Mouse (Mus musculus) heart, embryonic 10.5 days (tissue): ENCODE results near the gene Dcaf15. TPM values are rescaled to one million over a fixed set of nuclear protein-coding genes. Genes with fewer than 3 reads are reported as not detected.
A peak's percentile ranks its signal among the peaks of the same experiment; 100 is the strongest.

Source experiments
- DNase-seq: peaks from one replicate; pipeline ENCODE4 v3.0.0-alpha.2; 2017; ENCODE audit warnings: low spot score
- H3K27ac ChIP-seq: fragments of 300-500 bp; sonication (generic); 2 replicates; pipeline ENCODE4 v1.5.1; 2016; ENCODE audit warnings: mild to moderate bottlenecking
- H3K27me3 ChIP-seq: fragments of 300-500 bp; sonication (generic); 2 replicates; pipeline ENCODE4 v1.6.1; 2016; ENCODE audit warnings: mild to moderate bottlenecking; ENCODE audit not compliant: poor library complexity, insufficient read depth, severe bottlenecking
- H3K36me3 ChIP-seq: fragments of 300-500 bp; sonication (generic); 2 replicates; pipeline ENCODE4 v1.6.1; 2016; ENCODE audit warnings: mild to moderate bottlenecking, moderate library complexity
- H3K4me1 ChIP-seq: fragments of 300-500 bp; sonication (generic); 2 replicates; pipeline ENCODE4 v1.6.1; 2016; ENCODE audit warnings: mild to moderate bottlenecking
- H3K4me3 ChIP-seq: fragments of 300-500 bp; sonication (generic); 2 replicates; pipeline ENCODE4 v1.5.1; 2016; ENCODE audit warnings: mild to moderate bottlenecking, moderate library complexity
- H3K9me3 ChIP-seq: fragments of 300-500 bp; sonication (generic); 2 replicates; pipeline ENCODE4 v1.6.1; 2016; ENCODE audit warnings: mild to moderate bottlenecking, moderate library complexity
- WGBS: fragments of 180-500 bp; shearing (Covaris S2); methylation state at CpG from one replicate; pipeline ENCODE4 v1.1.7; 2016; 5-methylcytosine and 5-hydroxymethylcytosine counted together
- microRNA counts: library from miRNA; unstranded; fragments of <30 nt; microRNA quantifications from one replicate; lab custom pipeline; 2017
- microRNA-seq: library from miRNA; unstranded; fragments of <30 nt; microRNA quantifications from one replicate; pipeline ENCODE4, GENCODE M21; 2017
- polyA plus RNA-seq: library from polyadenylated mRNA; unstranded; fragments of >200 nt; fragmentation: Nextera tagmentation; extraction: Ambion mirVana; gene quantifications from 2 replicates; pipeline ENCODE4 v1.2.1, GENCODE M21; 2016

Gene Dcaf15
- polyA plus RNA-seq, 1 experiment from 2014 or later = 14.2 TPM

GRCm38 (mm10) chr8:84052746-84053145 is 51.8 kb downstream of the Dcaf15 start:
- Histone ChIP-seq H3K27ac (no peak overlapping the region), H3K27me3 (0 out of 2 replicates have a peak, but pooled peaks cover 7% of the 10 kb centered on the region), H3K4me1 (peaks cover 5% of the 10 kb centered on the region; the same call in 1 of the 2 replicates), H3K4me3 (no peak overlapping the region), H3K9me3 (no peaks in the 10 kb centered on the region), H3K36me3 (no peaks in the 10 kb centered on the region)
- 64% methylated on average over 3 of the region's 3 CpGs for WGBS
- no peak for DNase-seq

DNA sequence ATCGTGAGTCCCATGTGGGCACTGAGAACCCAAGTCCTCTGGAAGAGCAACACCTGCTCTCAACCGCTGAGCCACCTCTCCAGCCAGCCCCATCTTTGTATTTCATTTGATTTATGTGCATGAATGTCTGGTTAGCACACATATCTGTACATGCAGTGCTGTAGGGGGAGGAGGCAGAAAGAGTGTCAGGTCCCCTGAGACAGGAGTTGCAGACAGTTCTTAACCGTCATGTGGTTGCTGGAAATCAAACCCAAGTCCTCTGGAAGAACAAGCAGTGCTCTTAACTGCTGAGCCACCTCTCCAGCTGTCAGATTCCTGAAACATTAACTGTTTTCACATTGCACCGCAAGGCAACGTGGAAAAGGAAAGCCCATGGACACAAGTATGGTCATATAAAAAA is 56.4 kb downstream of the Dcaf15 start:
- no peaks in the 10 kb centered on the region for H3K36me3 ChIP-seq
- H3K4me3 ChIP-seq = no peak overlapping the region
- no peak overlapping the region for H3K27ac ChIP-seq
- H3K4me1 ChIP-seq = peaks cover 15% of the 10 kb centered on the region
- no peaks in the 10 kb centered on the region for H3K9me3 ChIP-seq
- peaks cover 29% of the 10 kb centered on the region for H3K27me3 ChIP-seq
- DNase-seq = no peak
- 69% methylated on average over 5 of the region's 5 CpGs for WGBS

MicroRNA genes within 50 kb of the gene (microRNA counts, 519-probe panel; counts per million panel counts)
- 2,571 counts per million, percentile 6 among the panel's probes with 10 or more counts for microRNA mmu-miR-709 (lab: Ali Mortazavi, UCI)

Small RNA genes lying within 50 kb of the gene (microRNA-seq; reads per million reads assigned to microRNA genes)
- gene Mir709 = not detected

Other genes with a start within 250 kb of the Dcaf15 start
- gene Adgrl1, start 204.7 kb downstream of the Dcaf15 start, polyA plus RNA-seq = 8.5 and 12.0 TPM in 2 replicates
- gene Gm10644, start 149.6 kb downstream of the Dcaf15 start, polyA plus RNA-seq = 0.41 and 0.86 TPM in 2 replicates
- gene Asf1b, start 149.3 kb downstream of the Dcaf15 start, polyA plus RNA-seq = 71.5 and 80.8 TPM in 2 replicates
- 157 and 160 TPM in 2 replicates for gene Prkaca, start 131.8 kb downstream of the Dcaf15 start, polyA plus RNA-seq
- 5.0 and 10.7 TPM in 2 replicates for gene Samd1, start 107.1 kb downstream of the Dcaf15 start, polyA plus RNA-seq
- 0.27 and 0.95 TPM in 2 replicates for gene 1700067K01Rik, start 103.3 kb downstream of the Dcaf15 start, polyA plus RNA-seq
- 0.30 and 0.80 TPM in 2 replicates for gene 2210011C24Rik, start 92.6 kb downstream of the Dcaf15 start, polyA plus RNA-seq
- gene Palm3, start 83.3 kb downstream of the Dcaf15 start, polyA plus RNA-seq = 4.9 and 7.4 TPM in 2 replicates
- 1.4 and 2.6 TPM in 2 replicates for gene Il27ra, start 62.2 kb downstream of the Dcaf15 start, polyA plus RNA-seq
- 0.67 TPM in 1 of 2 replicates, not detected in the other for gene Rln3, start 59.8 kb downstream of the Dcaf15 start, polyA plus RNA-seq
- gene Gm10643, start 39.6 kb downstream of the Dcaf15 start, polyA plus RNA-seq = 1.0 and 1.4 TPM in 2 replicates
- 6.5 and 7.3 TPM in 2 replicates for gene Rfx1, start 37.9 kb downstream of the Dcaf15 start, polyA plus RNA-seq
- 0.05 and 0.10 TPM in 2 replicates for gene Podnl1, start 21.2 kb upstream of the Dcaf15 start, polyA plus RNA-seq
- gene Cc2d1a, start 43.2 kb upstream of the Dcaf15 start, polyA plus RNA-seq = 19.5 and 19.7 TPM in 2 replicates
- gene 4930432K21Rik, start 43.3 kb upstream of the Dcaf15 start, polyA plus RNA-seq = 0.79 and 1.5 TPM in 2 replicates
- gene Nanos3, start 80.4 kb upstream of the Dcaf15 start, polyA plus RNA-seq = 1.2 and 2.3 TPM in 2 replicates
- 14.4 and 17.5 TPM in 2 replicates for gene Zswim4, start 132.3 kb upstream of the Dcaf15 start, polyA plus RNA-seq
- gene D8Ertd738e, start 145.0 kb upstream of the Dcaf15 start, polyA plus RNA-seq = 353 and 374 TPM in 2 replicates
- 60.5 and 74.9 TPM in 2 replicates for gene Mri1, start 152.6 kb upstream of the Dcaf15 start, polyA plus RNA-seq
- 18.8 and 20.8 TPM in 2 replicates for gene Ccdc130, start 165.6 kb upstream of the Dcaf15 start, polyA plus RNA-seq